Mouse (Mus musculus) liver, embryonic 14.5 days (tissue): Measurements from ENCODE around the gene Adam17. TPM values are rescaled to one million over a fixed set of nuclear protein-coding genes. Genes with fewer than 3 reads are reported as not detected.

Experiments
- ATAC-seq: fragments of 200-750 bp; cut with Nextera tagmentation; 2 replicates; pipeline ENCODE4 v1.8.0; 2017; ENCODE audit warnings: moderate number of reproducible peaks, mild to moderate bottlenecking, moderate library complexity; ENCODE audit not compliant: insufficient read depth
- DNase-seq, 3 experiments: peaks; one replicate each; pipeline ENCODE4 v3.0.0-alpha.2; 2012 to 2013; ENCODE audit warnings: low read depth in 3 of 3, low spot score in 3 of 3
- H3K27ac ChIP-seq: fragments of 300-500 bp; sonication (generic); 2 replicates; pipeline ENCODE4 v1.5.1; 2014; ENCODE audit warnings: moderate library complexity, mild to moderate bottlenecking, control low read depth, inconsistent platforms
- H3K27me3 ChIP-seq: fragments of 300-500 bp; sonication (generic); 2 replicates; pipeline ENCODE4 v1.6.1; 2014; ENCODE audit warnings: mild to moderate bottlenecking, low read length, moderate library complexity; ENCODE audit not compliant: control insufficient read depth, insufficient read depth
- H3K36me3 ChIP-seq: fragments of 300-500 bp; sonication (generic); replicated peaks from 2 replicates; pipeline ENCODE4 v1.6.1; 2014; ENCODE audit warnings: low read depth; ENCODE audit not compliant: control insufficient read depth, insufficient read depth
- H3K4me1 ChIP-seq, 2 experiments: fragments of 200-500 bp in 1 of 2; fragments of 300-500 bp in 1 of 2; sonication (generic) in 1 of 2; replicated peaks; 2 replicates each; pipeline ENCODE4 v1.6.1; 2012 to 2014; ENCODE audit warnings: antibody characterized with exemption in 1 of 2, inconsistent platforms in 1 of 2, low read length in 1 of 2; ENCODE audit not compliant: control insufficient read depth in 2 of 2, insufficient read depth in 2 of 2
- H3K4me2 ChIP-seq: fragments of 300-500 bp; sonication (generic); 2 replicates; pipeline ENCODE4 v1.6.1; 2014; ENCODE audit warnings: low read depth, mild to moderate bottlenecking, control low read depth, moderate library complexity
- H3K4me3 ChIP-seq, 2 experiments: fragments of 200-500 bp in 1 of 2; fragments of 300-500 bp in 1 of 2; sonication (generic) in 1 of 2; 2 replicates each; pipeline ENCODE4 v1.5.1; 2012 to 2014; ENCODE audit warnings: low read depth in 2 of 2, low read length in 2 of 2, mild to moderate bottlenecking in 2 of 2, control low read depth in 1 of 2, inconsistent platforms in 1 of 2, moderate library complexity in 1 of 2; ENCODE audit not compliant: insufficient read depth in 1 of 2
- H3K9ac ChIP-seq: fragments of 300-500 bp; sonication (generic); replicated peaks from 2 replicates; pipeline ENCODE4 v1.6.1; 2014; ENCODE audit warnings: mild to moderate bottlenecking, control low read depth, moderate library complexity
- H3K9me3 ChIP-seq: fragments of 300-500 bp; sonication (generic); 2 replicates; pipeline ENCODE4 v1.6.1; 2016; ENCODE audit warnings: low read length, mixed read lengths; ENCODE audit not compliant: control insufficient read depth
- CTCF ChIP-seq: IDR thresholded peaks from 2 replicates; pipeline ENCODE4 v1.5.1; 2016; ENCODE audit warnings: antibody characterized with exemption, low read depth, control low read depth
- EP300 ChIP-seq: IDR thresholded peaks from 2 replicates; pipeline ENCODE4 v1.6.1; 2016; ENCODE audit warnings: antibody characterized with exemption, low read depth
- WGBS: fragments of 180-500 bp; shearing (Covaris S2); extraction: QIAGEN DNeasy Blood & Tissue Kit; methylation state at CpG from one replicate; pipeline ENCODE4 v1.1.7; 2014; ENCODE audit not compliant: insufficient replicate concordance; 5-methylcytosine and 5-hydroxymethylcytosine counted together
- polyA plus RNA-seq, 2 experiments: library from polyadenylated mRNA; depleted of rRNA in 1 of 2; stranded (reverse) in 1 of 2; unstranded in 1 of 2; fragments of >200 nt; fragmentation: Nextera tagmentation in 1 of 2; extraction: Ambion mirVana in 1 of 2; gene quantifications; 2 replicates each; pipeline versions ENCODE4 v1.2.1 to v1.2.3; 2012 to 2014

Gene Adam17
- polyA plus RNA-seq, 2 experiments = 9.4 to 14.0 TPM

DNA sequence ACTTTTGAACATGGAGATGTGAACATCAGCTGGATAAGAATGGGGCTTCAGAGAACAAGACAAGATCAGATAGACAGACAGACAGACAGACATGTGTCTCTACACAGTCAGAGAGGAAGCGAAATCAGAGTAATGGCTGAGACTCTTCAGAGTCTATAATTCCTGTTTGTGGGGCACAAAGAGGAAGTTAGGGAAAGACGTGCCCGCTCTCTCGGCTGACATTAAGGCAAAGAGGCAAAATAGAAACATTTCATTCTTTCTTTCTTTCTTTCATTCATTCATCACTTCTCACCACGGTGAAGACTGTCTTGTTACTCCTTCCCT lies 4.4 kb downstream of the Adam17 start:
- DNase-seq = no peak
- ATAC-seq = no peak
- Histone ChIP-seq H3K9me3 (no peaks in the 10 kb centered on the region), H3K4me2 (no peak overlapping the region), H3K9ac (no peak overlapping the region), H3K27me3 (no peaks in the 10 kb centered on the region), H3K27ac (no peak overlapping the region), H3K4me1 (peaks cover 9 to 12% of the 10 kb centered on the region in 2 experiments), H3K36me3 (no peaks in the 10 kb centered on the region), H3K4me3 (no peak overlapping the region)
- TF ChIP-seq CTCF (no peak), EP300 (no peak)
- WGBS = 51% methylated on average over 5 of the region's 5 CpGs

DNA sequence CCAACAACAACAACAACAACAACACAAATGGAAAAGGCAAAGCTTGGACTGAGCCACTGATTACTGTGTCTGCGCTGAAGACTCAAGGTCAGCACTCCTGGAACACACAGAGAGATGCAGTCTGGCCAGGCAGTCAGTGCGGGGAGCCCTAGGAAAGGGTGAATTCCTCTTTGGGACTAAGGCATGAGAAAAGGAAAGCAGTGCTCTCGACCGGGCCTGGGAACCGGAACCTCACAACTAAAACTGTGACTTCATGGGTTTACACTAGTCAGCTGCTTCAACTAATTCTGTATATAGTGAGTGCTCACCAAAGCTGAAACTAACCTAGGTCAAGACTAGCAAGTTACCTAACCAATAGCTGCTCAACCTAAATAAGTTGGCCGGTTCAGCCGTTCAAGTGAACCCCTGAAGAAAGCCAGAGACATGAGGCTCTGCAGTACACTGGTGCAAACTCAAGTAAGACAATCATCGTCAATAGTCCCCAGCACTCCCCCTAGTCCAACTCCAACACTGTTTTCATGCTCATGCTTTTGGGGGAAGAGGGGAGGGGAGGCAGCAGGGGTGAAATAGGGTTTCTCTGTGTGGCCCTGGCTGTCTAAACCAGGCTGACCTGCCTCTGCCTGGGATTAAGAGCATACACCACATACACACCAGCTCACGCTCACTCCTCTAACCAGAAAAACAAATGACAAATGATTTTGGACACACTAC lies 4.9 kb downstream of the Adam17 start:
- H3K4me2 ChIP-seq = no peak overlapping the region
- no peaks in the 10 kb centered on the region for H3K27me3 ChIP-seq
- H3K4me1 ChIP-seq = peaks cover 9 to 12% of the 10 kb centered on the region in 2 experiments
- no peak overlapping the region for H3K4me3 ChIP-seq
- 87% methylated on average over 9 of the region's 9 CpGs for WGBS
- H3K36me3 ChIP-seq = no peaks in the 10 kb centered on the region
- no peak for DNase-seq
- ATAC-seq = no peak
- no peak overlapping the region for H3K27ac ChIP-seq
- no peak for TF ChIP-seq EP300
- no peak for TF ChIP-seq CTCF
- H3K9ac ChIP-seq = no peak overlapping the region
- H3K9me3 ChIP-seq = no peaks in the 10 kb centered on the region

DNA sequence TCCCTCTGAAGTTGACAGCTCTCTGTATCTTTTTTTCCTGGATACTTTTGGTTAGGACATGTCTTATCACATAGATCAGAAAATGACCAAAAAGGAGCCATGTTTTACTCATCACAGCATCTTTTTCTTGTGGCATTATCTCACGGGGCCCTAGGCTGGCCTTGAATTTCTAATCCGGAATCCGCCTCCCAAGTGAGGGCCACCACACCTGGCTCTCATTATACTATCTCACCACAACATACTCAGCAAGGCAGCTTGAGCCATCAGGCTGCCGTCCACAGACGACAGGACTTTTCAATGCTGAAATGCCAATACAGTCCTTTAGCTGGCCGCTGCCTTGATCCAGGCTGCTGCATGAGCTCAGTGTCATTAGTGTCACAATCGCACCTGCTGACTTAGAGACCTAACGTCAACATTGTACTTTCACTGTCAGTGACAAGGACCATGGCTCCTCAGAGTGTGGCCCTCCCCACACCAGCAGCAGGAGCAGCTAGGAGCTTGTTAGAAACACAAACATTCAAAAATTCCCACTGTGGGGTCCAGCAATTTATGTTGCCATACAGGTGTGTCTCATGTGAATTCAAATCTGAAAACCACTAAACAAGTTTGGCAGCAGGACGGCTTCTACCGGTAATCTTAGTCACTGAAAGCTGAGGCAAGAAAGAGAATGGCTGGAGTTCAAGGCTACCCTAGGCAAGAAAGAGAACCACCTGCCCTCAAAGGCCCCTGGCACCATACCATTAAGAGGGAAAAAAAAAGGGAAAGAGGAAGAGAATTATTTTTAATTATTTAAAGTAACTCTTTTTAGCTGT lies 8.6 kb downstream of the Adam17 start:
- TF ChIP-seq CTCF (no peak), EP300 (no peak)

DNA sequence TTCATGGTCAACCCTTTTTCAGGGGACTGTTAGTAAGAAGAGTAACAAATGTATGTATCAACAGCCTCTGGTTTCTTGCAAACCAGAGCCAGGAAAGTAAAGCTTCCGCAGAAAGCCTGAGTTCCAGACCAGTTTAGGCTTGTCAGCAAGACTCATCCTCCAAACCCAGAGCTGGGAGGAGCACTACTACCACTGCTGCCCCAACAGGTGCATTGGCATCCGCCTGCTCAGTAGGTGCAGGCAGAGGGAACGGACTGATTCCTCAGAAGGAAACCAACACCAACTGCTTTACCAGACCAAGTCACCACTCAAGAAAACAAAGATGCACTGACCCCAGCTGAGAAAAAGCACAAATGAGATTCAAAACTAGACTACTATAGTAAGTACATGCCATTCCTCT lies 10.2 kb downstream of the Adam17 start:
- ATAC-seq (no peak), DNase-seq (no peak)
- H3K9me3 ChIP-seq = no peaks in the 10 kb centered on the region
- no peak overlapping the region for H3K27ac ChIP-seq
- H3K9ac ChIP-seq = no peak overlapping the region
- H3K4me3 ChIP-seq = no peak overlapping the region
- peaks cover 5% of the 10 kb centered on the region in 2 experiments; a peak in 3 of 4 replicates for H3K4me1 ChIP-seq
- 83% methylated on average over 3 of the region's 3 CpGs for WGBS
- TF ChIP-seq EP300 (no peak), CTCF (no peak)
- H3K27me3 ChIP-seq = no peaks in the 10 kb centered on the region
- H3K36me3 ChIP-seq = peaks cover 2% of the 10 kb centered on the region; the same call in 1 of the 2 replicates
- no peak overlapping the region for H3K4me2 ChIP-seq

More for the DNA sequence above, 8.6 kb downstream of the Adam17 start:
- peaks cover 5% of the 10 kb centered on the region in 2 experiments; a peak in 3 of 4 replicates for H3K4me1 ChIP-seq
- ATAC-seq (peak; percentile 39; the same call in 1 of the 2 replicates), DNase-seq (no peak)
- H3K4me3 ChIP-seq = no peak overlapping the region
- H3K4me2 ChIP-seq = no peak overlapping the region
- H3K9ac ChIP-seq = no peak overlapping the region
- H3K36me3 ChIP-seq = no peaks in the 10 kb centered on the region
- no peak overlapping the region for H3K27ac ChIP-seq
- WGBS = 62% methylated on average over 10 of the region's 10 CpGs
- no peaks in the 10 kb centered on the region for H3K27me3 ChIP-seq
- H3K9me3 ChIP-seq = no peaks in the 10 kb centered on the region

DNA sequence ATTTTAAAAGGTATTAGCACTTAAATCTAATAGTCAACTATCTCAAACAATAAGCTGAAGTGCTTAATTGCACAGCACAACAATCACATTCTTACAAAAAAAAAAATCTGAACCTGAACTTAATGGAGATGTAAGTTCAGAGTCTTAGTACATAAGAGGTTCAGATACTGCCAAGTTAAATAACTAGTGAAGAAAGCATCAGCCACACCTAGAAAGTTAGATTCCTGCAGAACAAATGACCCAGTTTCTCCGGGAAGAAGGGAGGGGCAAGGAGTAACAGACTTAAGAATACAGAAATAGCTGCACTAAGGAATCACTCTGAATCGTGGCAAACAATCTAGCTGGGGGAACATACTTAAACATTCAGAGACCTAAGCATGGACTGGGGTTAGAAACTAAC lies 10.7 kb downstream of the Adam17 start:
- Histone ChIP-seq H3K4me1 (peaks cover 5% of the 10 kb centered on the region in 2 experiments; a peak in 3 of 4 replicates), H3K9ac (no peak overlapping the region), H3K36me3 (peaks cover 4% of the 10 kb centered on the region; the same call in 1 of the 2 replicates), H3K4me2 (no peak overlapping the region), H3K27me3 (no peaks in the 10 kb centered on the region), H3K4me3 (no peak overlapping the region), H3K9me3 (no peaks in the 10 kb centered on the region), H3K27ac (no peak overlapping the region)
- DNase-seq (no peak), ATAC-seq (no peak)
- WGBS = 58% methylated on average over 2 of the region's 2 CpGs
- TF ChIP-seq EP300 (no peak), CTCF (no peak)
